Mouse (Mus musculus) frontal cortex, postnatal 14 days (tissue): ENCODE data around the gene Tmem202.

Experiments
- DNase-seq, 2 experiments: peaks; one replicate each; pipeline ENCODE4 v3.0.0; 2022; ENCODE audit warnings: low spot score in 2 of 2

The Tmem202 gene

GRCm38 (mm10) chr9:59539441-59540137, at the start of gene Tmem202, which contains the start of gene Hexa:
TSS of gene Tmem202 (minus strand) at chr9:59539847.
TSS of gene Hexa (plus strand) at chr9:59539540.
- DNase-seq, result peak; percentile 61 to 71

- DNase-seq, result peak; percentile 67 to 83
These were observed 49.3 kb upstream of the Tmem202 start for GRCm38 (mm10) chr9:59588710-59589671.

GRCm38 (mm10) chr9:59588252-59588651, 48.6 kb upstream of the Tmem202 start:
- DNase-seq, result no peak

GRCm38 (mm10) chr9:59584871-59585308, 45.2 kb upstream of the Tmem202 start:
- DNase-seq, result peak; percentile 70 to 76

DNA sequence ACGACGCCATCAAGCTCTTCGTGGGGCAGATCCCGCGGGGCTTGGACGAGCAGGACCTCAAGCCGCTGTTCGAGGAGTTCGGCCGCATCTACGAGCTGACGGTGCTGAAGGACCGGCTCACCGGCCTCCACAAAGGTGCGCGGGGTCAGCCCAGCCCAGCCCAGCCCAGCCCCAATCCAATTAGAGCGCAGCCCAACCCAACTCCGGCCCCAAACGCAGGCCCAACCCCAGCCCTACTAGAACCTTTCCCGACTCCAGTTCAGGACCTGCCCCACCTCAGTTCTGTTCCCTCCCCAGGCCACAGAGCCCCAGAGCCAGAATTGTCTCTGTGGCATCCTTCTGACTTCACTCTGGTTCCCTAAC, 38.8 kb upstream of the Tmem202 start:
- DNase-seq, result no peak

DNA sequence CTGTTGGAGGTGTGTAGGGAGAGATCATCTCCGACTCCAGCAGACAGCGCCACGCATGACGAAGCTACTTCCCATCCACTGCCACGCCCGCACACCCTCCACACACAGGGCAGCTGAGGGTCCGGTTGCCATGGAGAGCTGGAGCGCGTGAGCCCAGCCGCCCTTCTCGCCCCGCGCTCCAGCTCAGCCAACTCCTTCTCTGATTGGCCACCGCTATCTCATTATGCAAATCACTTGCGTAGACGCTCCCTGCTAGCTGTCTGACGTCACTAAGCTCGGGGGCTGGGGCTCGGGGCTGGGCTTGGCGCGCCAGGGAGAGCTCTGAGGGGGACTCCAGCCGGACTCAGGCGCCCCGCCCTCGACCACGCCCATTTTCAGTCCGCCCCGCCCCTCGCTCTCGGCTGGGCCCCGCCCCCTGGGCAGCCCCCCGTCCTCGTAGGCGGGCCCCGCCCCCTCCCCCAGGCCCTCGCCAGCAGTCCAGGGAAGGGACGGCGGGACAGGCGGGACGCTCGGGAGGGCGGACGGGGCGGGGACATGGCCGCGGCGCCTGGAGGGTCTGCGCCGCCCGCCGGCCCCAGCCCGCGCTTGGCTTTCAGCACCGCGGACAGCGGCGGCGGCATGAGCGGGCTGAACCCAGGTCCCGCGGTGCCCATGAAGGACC, 38.3 kb upstream of the Tmem202 start, which contains the start of gene Celf6:
TSS of gene Celf6 (plus strand) at position 74 of the 661 bp plus-strand sequence.
- DNase-seq, result peak; percentile 89 to 90

DNA sequence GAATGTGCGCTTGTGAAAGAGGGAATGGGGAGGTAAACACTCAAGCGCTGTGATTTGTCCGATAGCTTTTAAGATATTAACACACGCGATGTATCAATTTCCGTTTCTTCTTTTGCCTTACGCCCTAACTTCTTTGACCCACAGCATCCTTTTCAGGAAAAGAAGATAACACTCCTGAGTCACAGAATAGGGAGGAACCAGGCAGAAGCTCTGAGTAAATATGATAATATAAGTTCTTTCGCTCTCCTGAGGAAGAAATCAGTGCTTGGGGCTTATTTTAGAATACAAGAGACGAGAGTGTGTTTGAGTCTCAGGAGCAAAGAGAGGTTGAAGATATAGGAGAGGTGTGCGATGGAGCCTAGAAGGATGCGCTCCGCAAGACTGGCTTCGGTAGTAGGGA, 37.8 kb upstream of the Tmem202 start:
- DNase-seq, result no peak

- DNase-seq, result no peak
These were observed 32.2 kb upstream of the Tmem202 start for GRCm38 (mm10) chr9:59571852-59572251.

DNA sequence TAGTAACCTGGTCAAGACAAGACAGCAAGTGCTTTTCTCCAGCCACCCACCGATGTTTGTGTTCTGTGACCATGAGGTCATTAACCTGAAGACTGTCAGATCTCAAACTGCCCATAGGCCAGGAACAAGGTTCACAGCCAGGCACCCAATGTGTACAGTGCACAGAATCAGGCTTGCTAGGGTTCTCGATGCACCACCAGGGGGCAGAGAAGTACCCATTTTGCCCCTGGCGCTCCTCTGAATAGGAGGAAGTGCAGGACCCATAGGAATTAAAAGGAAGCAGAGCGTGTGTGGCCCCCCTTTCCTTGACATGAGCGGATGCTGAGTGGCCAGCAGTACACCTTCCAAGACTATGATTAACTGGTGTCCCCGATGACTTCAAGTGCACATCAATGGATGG, 27.5 kb upstream of the Tmem202 start:
- DNase-seq, result no peak

DNA sequence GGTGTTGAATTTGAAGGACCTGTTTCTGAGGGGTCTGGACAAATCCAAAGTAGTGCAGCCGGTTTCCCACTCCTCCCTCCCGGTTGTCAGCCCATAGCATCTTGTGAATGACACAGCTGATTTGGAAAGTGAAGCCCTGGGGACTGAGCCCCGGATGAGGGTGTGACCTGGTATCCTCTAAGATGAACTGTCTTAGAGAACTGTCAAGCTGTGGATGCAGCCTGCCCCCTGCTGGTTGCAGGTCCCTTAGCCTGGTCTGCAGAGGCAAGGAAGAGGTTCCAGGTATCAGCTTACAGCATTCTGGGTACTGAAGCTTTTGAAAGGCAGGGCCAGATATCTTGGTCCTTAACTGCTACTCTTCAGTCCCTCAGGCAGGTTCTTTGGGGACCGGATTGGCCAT, 26.0 kb upstream of the Tmem202 start:
- DNase-seq, result peak; percentile 41 to 65

DNA sequence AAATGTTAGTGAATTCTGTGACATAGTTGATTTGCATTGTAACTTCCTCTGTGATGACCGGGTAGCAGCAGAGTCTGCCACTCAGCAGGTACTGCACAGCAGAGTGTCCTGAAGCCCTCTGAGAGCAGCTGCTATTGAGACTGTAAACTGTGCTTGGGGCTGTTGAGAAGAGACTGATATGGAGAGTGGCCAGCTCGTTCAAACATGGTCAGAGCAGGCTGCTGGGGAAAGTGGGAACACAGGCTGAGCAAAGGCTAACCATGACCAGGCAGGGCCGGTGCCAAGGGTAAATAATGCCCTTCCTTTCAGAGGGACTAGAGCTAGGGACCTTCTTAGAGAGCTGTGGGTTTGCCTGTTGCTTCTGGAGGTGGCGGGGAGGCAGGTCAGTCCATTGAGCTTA, 14.1 kb upstream of the Tmem202 start:
- DNase-seq, result no peak

DNA sequence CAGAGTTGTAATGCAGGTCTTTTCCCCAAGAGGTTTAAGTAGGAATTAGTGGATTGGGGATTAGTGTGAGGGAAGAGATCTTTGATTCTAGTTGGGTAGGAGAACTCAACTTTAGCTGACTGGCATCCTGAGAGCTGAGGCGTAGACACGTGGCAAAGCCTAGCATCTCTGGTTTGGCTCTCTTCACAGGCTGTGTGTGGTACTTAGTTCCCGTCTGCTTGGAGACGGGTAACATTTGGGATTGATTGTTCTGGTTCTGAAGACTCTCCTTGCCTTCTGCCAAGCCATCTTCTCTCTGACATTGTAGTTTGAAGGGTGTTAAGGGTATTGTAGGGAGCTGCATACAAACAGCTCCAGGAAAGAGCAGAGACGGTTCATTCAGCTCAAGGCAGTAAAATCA, 13.0 kb upstream of the Tmem202 start:
- DNase-seq, result no peak

DNA sequence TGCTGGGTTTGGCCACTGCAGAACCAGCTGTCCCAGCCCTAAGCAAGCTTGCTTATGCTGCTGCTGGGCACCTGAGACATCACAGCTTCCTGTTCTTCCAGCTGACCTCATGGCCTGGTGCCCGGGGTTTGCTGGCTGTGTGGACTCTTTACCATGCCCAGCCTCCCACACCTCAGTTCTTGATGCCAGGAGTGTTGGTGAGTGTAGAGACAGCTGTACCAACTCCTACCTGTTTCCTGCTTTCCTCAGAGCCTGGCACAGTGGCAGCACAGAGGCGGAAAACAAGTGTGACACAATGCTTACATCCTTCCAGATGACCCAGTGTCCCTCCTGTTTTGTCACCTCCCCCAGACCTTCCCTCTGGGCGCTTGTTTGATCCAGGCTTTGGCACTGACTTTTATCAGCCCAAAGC, 12.0 kb upstream of the Tmem202 start:
- no peak for DNase-seq

GRCm38 (mm10) chr9:59551017-59551416, 11.4 kb upstream of the Tmem202 start:
- no peak for DNase-seq

- DNase-seq, result no peak
These were observed 10.4 kb upstream of the Tmem202 start for GRCm38 (mm10) chr9:59550077-59550476.

DNA sequence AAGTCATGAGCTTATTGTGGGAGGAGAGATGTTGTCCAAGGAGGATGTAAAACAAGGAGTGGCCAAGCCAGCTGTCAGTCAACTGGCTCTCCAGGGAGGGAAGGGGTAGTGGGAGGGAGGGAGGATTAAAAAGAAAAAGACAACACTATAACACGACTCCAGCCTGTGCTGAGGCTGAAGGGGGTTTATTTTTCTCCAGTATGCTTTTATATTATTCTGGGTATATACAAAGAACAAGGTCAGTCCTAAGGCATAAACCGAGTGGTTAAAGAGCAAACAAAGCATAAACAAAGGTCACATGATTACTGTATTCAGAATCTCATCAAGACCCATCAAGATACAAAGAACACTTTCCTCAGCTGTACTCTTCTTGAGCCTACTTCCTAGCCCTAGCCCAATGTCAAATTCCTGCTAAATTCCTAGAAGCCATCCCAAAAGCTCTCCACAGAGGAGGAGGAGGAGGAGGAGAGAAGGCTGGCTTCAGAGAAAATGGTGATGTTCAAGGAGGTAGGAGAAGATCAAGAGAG, 9.4 kb upstream of the Tmem202 start:
- no peak for DNase-seq

- no peak for DNase-seq
These were observed 8.2 kb upstream of the Tmem202 start for GRCm38 (mm10) chr9:59547869-59548268.

DNA sequence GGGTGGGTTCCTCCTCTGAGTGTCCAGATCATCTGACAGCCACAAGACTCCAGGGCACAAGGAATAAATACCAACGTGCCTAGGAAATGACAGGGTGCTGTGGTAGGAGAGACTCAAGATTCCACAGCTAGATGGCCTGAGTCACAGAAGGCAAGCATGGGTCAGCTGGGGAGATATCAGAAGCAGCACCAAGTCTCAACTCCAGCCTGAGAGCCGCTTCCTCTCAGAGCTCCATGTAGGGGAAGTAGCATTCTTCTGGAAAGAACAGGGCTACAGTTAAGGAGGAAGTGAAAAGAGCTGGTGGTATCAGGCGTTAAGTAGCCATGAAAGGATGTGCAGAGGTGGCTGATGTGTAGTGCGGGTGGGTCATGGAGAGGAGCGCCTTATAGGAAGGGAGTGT, 5.1 kb upstream of the Tmem202 start:
- no peak for DNase-seq

GRCm38 (mm10) chr9:59542766-59543324, 3.2 kb upstream of the Tmem202 start:
- no peak for DNase-seq

- no peak for DNase-seq
These were observed 2.0 kb upstream of the Tmem202 start for GRCm38 (mm10) chr9:59541617-59542016.

DNA sequence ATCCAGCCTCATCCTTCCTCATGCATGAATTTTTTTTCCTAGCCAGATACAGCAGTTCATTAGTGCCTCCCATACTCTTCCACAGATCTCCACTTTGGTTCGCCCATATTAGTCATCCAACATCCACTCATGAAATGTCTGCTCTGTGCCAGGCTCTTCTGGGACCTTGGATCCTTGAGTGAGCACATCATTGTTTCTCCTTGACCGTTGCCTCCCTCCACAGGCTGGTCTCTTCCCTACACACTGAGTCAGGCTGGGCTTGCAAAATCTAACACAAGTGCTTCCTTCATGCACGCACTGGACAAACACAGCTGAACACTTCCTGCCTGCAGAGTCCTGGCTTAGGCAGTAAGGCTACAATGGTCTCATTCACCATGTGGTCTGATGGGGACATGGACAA, 2.0 kb downstream of the Tmem202 start:
- DNase-seq, result no peak

- no peak for DNase-seq
These were observed 5.8 kb downstream of the Tmem202 start for GRCm38 (mm10) chr9:59533889-59534288.
